Comparison of ENCODE assay signal across 8 mouse cellular contexts in genomic region chr11:118998540-118999265, GRCm38 (mm10). TPM values are rescaled to one million over a fixed set of nuclear protein-coding genes. Genes with fewer than 3 reads are reported as not detected.
A peak's percentile ranks its signal among the peaks of the same experiment; 100 is the strongest.
DNase-seq lines count a peak whose midpoint lies in the region; TF ChIP-seq lines count a peak whose summit lies in the region.

No protein-coding gene starts in this region.

- no peaks in the 10 kb centered on the region for H3K9me3 ChIP-seq in midbrain, embryonic 10.5 days (replicated peaks)

- H3K27ac ChIP-seq in cortical plate, adult 2 months (ENCODE audit: insufficient read depth, low read length): no peak overlapping the region
- peak overlapping the region; percentile 70 for H3K27ac ChIP-seq in midbrain, embryonic 10.5 days (replicated peaks)

- peak; percentile 48; the same call in 1 of the 2 replicates for TF ChIP-seq POLR2A in cortical plate, adult 2 months (IDR thresholded peaks at IDR 0.05; ENCODE audit: extremely low read depth, insufficient read depth, low read length)

- H3K27me3 ChIP-seq in midbrain, embryonic 10.5 days (ENCODE audit: low read depth, poor library complexity, severe bottlenecking): peaks cover 94% of the 10 kb centered on the region

- no peaks in the 10 kb centered on the region for H3K4me1 ChIP-seq in cortical plate, adult 2 months (ENCODE audit: control insufficient read depth, insufficient read depth, low read length)
- H3K4me1 ChIP-seq in midbrain, embryonic 10.5 days: peaks cover 43% of the 10 kb centered on the region

- peak; percentile 90 for DNase-seq in ZHBTc4 (ENCODE audit: low read depth, low spot score)
- peak; percentile 80 for DNase-seq in gastrocnemius, postnatal 14 days
- DNase-seq in induced T-regulatory cell, adult 2 months (ENCODE audit: low read depth): peak; percentile 86
- peak; percentile 75 to 85 for DNase-seq in left cerebral cortex, adult 8-10 months (ENCODE audit: low spot score in 2 of 2)
- peak; percentile 95 for DNase-seq in midbrain, embryonic 10.5 days (ENCODE audit: low spot score)
- DNase-seq in right cerebral cortex, postnatal 4 days: peak; percentile 93
- DNase-seq in yolk sac, embryonic 10.5 days (ENCODE audit: low spot score): peak; percentile 64

- peak; percentile 57 for TF ChIP-seq CTCF in cortical plate, adult 2 months (IDR thresholded peaks at IDR 0.05; ENCODE audit: extremely low read depth, insufficient read depth, low read length)

- peak overlapping the region; percentile 8; the same call in 1 of the 2 replicates for H3K4me3 ChIP-seq in cortical plate, adult 2 months (ENCODE audit: insufficient read depth, low read length)
- H3K4me3 ChIP-seq in midbrain, embryonic 10.5 days: peak overlapping the region; percentile 46

- intact Hi-C loops in gastrocnemius, postnatal 14 days (cut with DNase I; ENCODE audit: low total_unique reads): no loop called here

- 10% methylated on average over 30 of the region's 30 CpGs for WGBS in midbrain, embryonic 10.5 days

- no peaks in the 10 kb centered on the region for H3K36me3 ChIP-seq in midbrain, embryonic 10.5 days

RNA-seq across cellular contexts. Expression of gene Enpp7, which starts 10.7 kb away (rescaled TPM):
- not detected in 2 replicates for polyA plus RNA-seq in cortical plate, adult 2 months (2012; rRNA removed)
- total RNA-seq in gastrocnemius, postnatal 14 days (2021): not detected
- total RNA-seq in left cerebral cortex, adult 8-10 months (2022): not detected
- polyA plus RNA-seq in midbrain, embryonic 10.5 days (2016; fragmentation: Nextera tagmentation; extraction: Ambion mirVana): not detected in 2 replicates

RNA-seq across cellular contexts. Expression of gene Cbx2, which starts 24.1 kb away (rescaled TPM):
- polyA plus RNA-seq in cortical plate, adult 2 months (2012; rRNA removed): 2.6 and 2.8 TPM in 2 replicates
- total RNA-seq in gastrocnemius, postnatal 14 days (2021): 1 to 10 TPM; 1.4 to 1.9 TPM
- total RNA-seq in left cerebral cortex, adult 8-10 months (2022): 1 to 10 TPM; 2.2 to 3.3 (median 2.6) TPM
- 108 and 110 TPM in 2 replicates for polyA plus RNA-seq in midbrain, embryonic 10.5 days (2016; fragmentation: Nextera tagmentation; extraction: Ambion mirVana)

RNA-seq across cellular contexts. Expression of gene Cbx8, which starts 42.1 kb away (rescaled TPM):
- polyA plus RNA-seq in cortical plate, adult 2 months (2012; rRNA removed): 6.0 and 7.4 TPM in 2 replicates
- total RNA-seq in gastrocnemius, postnatal 14 days (2021): 1 to 10 TPM; 2.1 to 2.7 TPM
- 10 to 100 TPM in 2 of 4 experiments, 1 to 10 TPM in 2; 7.1 to 16.7 (median 11.1) TPM for total RNA-seq in left cerebral cortex, adult 8-10 months (2022)
- 13.5 and 15.0 TPM in 2 replicates for polyA plus RNA-seq in midbrain, embryonic 10.5 days (2016; fragmentation: Nextera tagmentation; extraction: Ambion mirVana)
